Mouse (Mus musculus): ENCODE measurements around the gene Msmo1. TPM values are rescaled to one million over a fixed set of nuclear protein-coding genes. Genes with fewer than 3 reads are reported as not detected.

Msmo1 gene
- total RNA-seq (2021), result 100 to 1,000 TPM in 1 of 2 experiments, 10 to 100 TPM in 1; 98.9 to 101 TPM

DNA sequence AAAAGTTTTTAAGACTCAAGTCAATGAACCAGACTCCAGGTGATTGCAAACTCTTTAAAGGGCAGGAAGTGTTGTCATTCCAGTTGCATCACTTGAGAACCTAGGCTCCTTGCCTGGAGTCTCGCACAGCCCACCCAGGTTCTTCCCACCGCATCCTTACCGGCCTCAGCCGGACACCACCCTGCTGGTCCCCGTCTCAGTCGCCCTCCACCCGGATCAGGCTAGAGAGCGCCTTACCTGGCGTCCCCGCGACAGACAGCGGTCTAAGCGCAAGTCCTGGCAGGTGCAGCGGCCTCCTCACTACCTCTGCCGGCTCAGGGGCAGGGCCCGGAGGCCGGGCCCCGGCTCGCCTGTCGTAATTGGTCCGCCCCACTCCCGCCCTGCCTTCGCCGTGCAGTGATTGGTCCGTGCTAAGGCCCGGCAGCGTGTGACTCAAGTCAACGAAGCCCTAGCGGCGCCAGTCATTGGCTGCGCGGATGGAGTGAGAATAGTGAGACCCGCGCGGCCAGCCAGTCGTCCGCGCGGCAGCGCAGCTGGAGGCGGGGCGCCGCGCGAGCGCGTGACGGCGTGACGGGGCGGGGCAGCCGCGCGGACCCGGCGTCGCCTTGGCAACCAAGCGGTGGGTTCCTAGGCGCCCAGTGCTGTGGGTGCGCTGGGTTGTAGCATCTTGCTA, at the start of gene Msmo1:
Gene Msmo1 (minus strand): TSS at position 522 of the 673 bp plus-strand sequence.
- peak; percentile 82 to 92 for DNase-seq (ENCODE audit: extremely low spot score in 1 of 2, low spot score in 1 of 2)

DNA sequence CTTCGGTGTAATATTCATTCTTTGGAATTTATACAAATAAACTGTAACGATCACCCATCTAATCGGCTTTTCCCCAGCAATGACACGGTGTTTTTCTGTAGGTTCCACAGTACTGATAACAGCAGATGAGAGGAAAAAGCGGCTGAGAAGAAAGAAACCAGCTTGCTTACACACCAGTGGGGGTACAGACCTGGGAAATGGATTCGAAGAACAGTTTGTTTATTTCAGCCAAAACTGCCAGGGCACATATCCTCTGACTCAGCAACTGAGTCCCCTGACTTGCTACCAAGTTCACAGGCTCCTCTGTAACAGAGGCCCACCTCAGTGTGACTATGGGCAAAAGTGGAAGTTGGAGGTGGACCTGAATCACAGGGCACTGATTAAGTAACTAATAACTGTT, 48.4 kb upstream of the Msmo1 start:
- DNase-seq (ENCODE audit: extremely low spot score in 1 of 2, low spot score in 1 of 2), result no peak

DNA sequence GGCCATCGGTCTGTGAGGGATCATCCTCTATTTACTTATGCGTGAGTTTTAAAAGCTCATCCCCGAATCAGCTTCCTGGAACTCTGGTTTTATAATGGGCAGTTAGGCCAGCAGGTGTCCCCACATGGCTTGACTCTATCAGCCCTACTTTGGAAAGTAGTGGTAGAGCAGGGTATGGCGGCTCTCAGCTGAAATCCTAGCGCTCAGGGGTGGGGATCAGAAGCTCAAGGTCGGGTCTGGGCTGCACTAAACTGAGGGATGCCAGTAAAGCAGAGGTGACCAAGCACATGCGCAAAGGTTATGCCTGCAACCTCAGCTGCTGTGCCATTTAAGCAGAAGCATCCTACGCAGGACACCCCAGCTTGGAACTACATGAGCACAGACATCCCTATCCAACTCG, 44.3 kb upstream of the Msmo1 start:
- no peak for DNase-seq (ENCODE audit: extremely low spot score in 1 of 2, low spot score in 1 of 2)

DNA sequence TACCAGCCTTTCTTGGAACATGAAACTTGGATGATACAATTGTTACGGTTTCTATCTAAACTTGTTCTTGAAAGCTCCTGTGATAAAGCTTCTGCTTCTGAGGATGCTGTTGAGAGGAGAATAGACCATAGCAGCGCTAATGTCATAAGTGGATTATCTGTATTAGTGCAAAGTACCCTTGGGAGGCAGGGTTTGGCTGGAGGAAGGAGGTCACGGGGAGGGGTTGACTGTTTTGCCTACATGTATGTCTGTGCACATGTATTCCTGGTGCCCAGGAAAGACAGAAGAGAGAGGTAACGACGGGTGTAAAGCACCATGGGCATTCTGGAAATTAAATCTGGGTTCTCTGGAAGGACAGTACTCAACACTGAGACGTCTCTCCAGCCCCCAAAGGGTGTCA, 40.5 kb upstream of the Msmo1 start:
- no peak for DNase-seq (ENCODE audit: extremely low spot score in 1 of 2, low spot score in 1 of 2)

DNA sequence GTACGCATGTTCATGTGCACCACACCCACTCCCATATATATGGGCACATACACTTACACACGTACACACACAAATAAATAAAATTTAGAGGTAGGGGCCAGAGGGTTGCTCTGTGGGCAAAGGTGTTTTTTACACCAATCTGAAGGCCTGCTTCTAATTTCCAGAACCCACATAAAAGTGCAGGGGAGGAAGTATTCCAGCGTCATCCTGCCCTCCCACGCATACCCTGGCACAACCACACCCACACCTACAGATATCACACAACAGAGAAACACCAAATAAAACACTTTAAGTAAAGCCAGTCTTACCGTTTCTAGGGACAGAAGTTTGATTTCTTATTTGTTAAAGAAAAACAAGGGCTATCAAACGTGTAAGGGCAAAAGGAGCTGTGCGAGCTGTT, 37.2 kb upstream of the Msmo1 start:
- DNase-seq (ENCODE audit: extremely low spot score in 1 of 2, low spot score in 1 of 2), result no peak

DNA sequence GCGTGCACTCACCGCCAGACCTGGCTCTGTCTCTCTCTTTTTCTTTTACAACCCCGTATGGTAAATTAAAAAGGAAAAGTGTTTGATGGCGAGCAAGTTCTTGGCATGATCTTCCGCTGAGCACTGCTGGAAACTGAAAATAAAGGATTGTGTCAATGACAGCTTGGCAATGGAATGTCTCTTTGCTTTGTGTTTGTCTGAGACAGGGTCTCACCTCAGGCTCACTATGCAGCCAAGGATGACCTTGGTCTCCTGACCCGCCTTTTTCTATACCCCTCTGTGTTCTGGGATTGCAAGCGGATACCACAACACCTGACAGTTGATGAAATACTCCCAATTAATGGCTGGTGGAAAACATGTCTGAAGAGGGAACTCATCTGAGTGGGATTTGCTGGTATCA, 36.0 kb upstream of the Msmo1 start:
- no peak for DNase-seq (ENCODE audit: extremely low spot score in 1 of 2, low spot score in 1 of 2)

DNA sequence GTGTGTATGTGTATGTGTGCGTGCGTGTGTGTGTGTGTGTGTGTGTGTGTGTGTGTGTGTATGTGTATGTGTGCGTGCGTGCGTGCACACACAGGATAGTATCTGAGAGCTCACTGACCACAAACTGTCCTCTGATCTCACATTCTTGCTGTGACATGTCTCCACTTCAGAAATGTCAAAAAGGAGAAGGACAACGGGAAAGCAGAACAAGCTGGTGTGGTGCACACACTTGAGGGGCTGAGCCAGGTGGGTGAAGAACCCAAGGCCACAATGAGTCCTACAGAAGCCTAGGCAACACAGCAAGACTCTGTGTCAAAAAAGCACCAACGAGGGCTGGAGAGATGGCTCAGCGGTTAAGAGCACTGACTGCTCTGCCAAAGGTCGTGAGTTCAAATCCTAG, 35.1 kb upstream of the Msmo1 start:
- no peak for DNase-seq (ENCODE audit: extremely low spot score in 1 of 2, low spot score in 1 of 2)

DNA sequence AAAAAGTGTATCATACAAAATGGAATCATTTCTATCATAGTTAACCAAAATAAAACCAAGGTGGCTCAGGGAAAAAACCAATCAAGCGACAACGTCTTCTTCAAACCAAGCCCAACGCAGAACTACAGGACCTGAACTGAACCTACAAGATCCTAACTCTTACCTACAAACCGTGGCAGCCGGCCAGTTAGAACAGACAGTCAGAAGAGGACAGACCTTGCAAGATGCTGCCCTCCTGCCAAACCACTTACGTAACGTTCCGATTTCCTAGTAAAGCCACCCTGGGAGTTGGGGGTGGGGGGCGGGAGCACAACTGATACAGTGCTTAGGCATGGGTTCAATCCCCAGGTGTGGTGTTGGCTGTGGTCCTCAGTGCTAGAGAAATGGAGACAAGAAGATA, 33.5 kb upstream of the Msmo1 start:
- DNase-seq (ENCODE audit: extremely low spot score in 1 of 2, low spot score in 1 of 2), result no peak

DNA sequence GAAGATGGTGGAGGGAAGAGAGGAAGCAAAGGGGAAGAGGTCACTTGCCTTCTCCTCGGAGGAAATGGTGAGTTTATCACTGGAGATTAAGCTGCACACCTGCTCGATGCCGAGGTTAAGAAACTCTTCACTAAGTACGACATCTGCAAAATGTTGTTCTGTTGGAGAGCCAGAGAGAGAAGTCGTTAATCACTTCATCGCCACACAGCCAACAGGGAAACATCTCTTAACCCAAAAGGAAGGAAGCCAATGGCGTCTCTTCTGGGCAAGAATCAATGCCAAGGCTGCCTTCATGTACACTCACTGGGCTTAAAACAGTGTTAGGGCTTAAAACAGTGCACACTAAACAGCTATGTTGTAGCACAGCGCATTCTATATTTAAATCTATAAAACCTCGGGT, 30.5 kb upstream of the Msmo1 start:
- no peak for DNase-seq (ENCODE audit: extremely low spot score in 1 of 2, low spot score in 1 of 2)

DNA sequence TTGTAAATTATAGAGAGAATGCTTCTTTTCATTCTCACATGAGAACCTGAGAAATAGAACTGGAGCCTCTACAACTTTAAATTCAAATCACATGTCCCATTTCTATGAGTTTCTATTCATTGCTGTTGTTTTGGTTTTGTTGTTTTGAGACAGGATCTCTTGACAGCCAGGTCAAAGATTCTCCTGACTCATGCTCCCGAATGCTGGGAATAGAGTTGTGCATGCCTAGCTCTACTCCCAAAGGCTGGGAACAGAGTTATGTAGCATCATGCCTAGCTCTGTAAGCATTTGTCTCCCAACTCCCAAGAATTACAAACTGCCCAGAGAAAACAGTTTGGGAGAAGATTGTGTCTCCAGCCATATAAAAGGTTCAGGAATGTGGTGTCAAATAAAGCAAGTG, 29.2 kb upstream of the Msmo1 start:
- no peak for DNase-seq (ENCODE audit: extremely low spot score in 1 of 2, low spot score in 1 of 2)

DNA sequence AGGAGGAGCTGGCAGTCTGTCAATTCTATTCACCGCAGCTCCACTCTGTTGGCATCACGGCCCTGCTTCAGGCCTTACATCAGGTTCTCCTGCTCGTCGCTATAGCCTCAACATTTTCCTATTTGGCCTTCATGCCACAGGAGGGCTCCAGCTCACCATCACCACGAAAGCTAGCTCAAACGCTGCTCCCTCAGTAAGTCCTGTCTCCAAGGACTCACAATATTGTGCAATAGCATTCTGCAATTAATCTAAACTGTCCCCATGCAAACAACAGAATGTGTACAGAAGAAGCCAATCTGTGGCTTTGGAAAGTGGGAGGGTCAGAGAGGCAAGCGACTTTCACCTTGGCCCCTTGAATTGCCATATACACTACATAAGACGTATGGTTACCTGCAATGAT, 27.8 kb upstream of the Msmo1 start:
- DNase-seq (ENCODE audit: extremely low spot score in 1 of 2, low spot score in 1 of 2), result no peak

DNA sequence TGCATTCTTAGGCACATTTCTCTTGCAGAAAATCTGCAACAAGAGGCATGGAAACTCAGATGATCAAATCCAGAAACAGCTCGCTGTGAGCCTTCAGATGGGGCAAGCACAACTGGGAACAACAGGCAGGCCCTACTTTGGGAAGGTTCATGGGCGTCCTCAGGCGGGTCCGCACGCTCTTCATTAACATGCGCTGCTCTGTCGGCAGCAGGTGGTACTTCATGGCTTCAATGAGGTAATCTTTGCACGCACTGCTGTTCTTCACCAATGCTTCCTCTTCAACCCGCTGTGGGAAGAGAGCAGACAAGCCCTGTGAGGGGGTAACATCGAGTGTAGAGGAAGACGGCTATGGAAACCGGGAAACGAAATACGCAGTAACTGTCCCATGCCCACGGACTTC, 24.4 kb upstream of the Msmo1 start:
- DNase-seq (ENCODE audit: extremely low spot score in 1 of 2, low spot score in 1 of 2), result no peak

DNA sequence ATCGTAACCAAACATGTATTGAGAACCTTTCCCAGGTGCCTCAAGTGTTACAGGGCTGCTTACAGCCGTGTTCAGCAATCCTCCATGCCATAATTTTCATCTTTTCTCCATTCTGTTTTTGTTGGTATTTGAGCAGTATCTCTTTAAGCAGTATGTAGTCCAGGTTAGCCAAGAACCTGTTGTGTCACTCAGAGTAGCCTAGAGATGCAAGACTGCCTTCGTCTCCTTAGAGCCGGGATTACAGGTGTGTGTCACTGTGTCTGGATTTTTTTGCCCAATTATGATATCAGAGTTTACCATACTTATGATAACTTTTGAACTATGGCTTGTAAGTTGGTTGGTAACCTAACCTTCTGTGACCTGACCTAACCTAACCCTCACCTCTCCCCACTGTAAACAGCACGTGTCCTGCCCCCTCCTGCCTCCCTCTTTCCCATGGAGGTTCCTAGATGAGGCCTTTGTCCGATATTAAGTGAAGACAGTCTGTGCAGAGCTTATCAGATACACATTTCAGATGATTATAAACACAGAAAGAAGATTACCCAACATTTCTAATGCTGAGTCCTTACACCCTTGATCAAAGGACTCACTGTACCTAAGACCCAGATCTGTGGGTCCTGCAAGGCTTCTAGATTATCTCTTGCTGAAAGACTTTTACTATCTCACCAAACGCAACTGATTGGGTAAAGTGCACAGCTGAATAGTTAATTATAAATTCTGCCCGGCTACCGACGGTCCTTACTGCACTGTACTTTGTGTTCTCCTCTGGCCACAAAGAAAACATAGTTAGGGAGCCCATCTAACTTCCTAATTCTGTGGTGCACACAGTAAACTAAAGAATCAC, 12.8 kb upstream of the Msmo1 start:
- DNase-seq (ENCODE audit: extremely low spot score in 1 of 2, low spot score in 1 of 2), result no peak

DNA sequence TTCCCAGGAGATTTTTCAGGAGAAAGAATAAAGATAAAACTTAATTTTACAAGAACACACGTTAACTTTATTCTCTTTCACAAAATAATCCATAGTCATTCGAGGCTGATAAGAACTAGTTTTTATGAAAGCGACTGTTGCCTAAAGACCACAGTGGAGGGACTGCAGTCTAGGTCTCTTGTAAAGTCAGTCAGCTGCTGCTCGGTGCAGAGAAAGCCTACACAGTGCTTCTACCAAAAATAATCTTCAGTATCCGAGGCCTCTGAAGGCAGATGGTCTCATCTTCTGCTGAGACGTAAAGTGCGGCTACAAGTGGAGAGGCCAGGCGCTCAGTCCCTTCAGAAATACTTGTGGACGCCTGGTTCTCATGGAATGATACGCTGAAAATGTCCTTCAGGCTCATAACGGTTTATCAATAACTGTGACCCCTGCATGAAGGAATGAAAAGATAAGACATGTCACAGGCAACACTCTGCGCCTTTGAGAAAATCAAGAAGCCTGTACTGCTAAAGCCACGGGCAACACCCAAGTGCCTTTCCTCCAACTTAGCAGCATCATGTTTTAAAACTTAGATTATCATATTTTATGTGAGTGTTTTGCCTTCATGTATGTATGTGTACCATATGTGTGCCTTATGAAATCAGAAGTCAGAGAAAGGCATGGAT, 7.1 kb upstream of the Msmo1 start:
- no peak for DNase-seq (ENCODE audit: extremely low spot score in 1 of 2, low spot score in 1 of 2)

DNA sequence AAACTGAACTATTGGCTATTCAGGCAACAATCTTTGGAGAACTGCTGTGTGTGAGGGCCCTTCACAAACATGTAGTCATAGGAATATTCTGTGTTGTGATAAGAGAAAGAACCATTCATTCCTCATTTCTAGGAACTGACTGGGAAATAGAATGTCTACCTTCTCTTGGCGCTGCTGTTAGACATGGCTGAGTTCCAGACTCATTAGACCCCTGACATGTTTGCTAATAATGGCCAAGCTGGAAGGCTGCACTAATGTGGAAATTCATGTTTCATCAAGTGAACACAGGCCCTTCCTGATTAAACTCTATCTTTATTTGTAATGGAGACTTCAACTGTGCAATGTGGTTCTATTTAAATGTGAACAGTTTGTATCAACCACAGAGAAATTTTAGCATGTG, 5.3 kb upstream of the Msmo1 start:
- DNase-seq (ENCODE audit: extremely low spot score in 1 of 2, low spot score in 1 of 2), result no peak

DNA sequence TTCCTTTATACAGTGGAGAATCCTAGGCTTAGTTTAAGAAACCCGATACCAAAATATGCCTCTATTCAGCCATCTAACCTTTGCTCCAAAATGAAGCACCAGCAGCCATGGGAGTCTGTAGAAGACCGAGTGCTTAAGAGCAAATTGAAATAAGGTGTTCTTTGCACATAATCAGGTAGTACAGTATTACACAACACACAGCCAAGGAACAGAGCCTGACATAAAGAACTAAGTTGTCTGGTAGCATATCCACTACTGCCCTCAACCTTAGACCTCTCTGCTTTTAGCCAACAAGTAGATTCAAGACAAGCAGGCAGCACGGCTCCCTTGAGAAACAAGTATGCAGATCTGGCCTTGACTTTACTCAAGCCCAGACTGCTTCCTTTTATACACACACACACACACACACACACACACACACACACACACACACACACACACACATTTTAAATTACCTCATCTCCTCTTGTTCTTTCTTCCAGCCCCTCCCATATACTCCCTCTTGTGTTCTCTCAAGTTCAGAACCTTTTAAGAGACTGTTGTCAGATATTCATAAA, 3.3 kb upstream of the Msmo1 start:
- no peak for DNase-seq (ENCODE audit: extremely low spot score in 1 of 2, low spot score in 1 of 2)

DNA sequence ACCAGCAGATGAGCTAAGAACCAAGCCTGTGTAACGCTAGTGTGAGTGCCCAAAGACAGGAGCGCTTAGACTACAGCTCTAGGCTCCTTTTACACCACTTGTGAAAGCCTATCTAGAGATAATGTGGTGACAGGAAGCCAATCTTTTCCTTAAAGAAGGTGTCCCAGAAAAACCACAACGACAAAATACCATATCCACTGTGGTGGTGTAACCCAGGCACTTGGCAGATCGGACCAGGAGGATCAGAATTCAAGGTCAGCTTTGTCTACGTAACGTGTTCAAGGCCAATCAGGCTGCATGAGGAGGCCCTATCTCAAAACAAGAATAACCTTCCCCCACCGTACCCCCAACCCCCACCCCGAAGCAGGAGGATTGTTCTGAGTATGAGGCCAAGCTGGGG, 1.6 kb upstream of the Msmo1 start:
- no peak for DNase-seq (ENCODE audit: extremely low spot score in 1 of 2, low spot score in 1 of 2)

DNA sequence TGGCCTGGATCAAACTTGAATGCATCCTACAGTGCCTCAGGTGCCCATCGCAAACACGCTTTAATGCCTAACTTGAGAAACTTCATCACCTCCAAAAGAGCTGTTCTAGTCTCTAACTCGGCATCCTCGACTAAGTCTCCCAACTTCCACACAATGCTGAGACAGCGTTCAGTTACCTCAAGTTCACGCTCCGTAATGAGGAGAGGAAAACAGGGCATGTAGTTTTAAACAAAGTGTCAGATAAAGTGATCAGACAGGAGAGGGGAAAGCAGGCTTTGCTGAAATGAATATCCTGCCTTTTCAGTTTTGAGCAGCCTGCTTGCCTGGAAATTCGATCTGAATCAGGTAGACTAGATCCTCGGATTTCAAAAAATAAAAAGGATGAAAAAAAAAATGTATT, 996 bp downstream of the Msmo1 start:
- no peak for DNase-seq (ENCODE audit: extremely low spot score in 1 of 2, low spot score in 1 of 2)

DNA sequence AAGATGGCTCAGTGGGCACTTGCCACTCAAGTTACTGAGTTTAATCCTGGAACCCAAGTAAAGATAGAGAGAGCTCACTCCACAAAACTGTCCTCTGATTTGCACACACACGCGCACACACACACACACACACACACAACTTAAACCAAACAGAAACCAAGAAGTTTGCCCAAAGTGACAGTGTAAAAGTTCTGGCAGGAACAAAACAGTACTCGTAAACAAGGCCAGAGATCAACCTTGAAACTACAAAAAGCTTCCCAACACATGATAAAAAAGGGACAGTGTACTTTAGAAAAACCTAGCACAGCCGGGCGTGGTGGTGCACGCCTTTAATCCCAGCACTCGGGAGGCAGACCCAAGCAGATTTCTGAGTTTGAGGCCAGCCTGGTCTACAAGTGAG, 5.4 kb downstream of the Msmo1 start:
- DNase-seq (ENCODE audit: extremely low spot score in 1 of 2, low spot score in 1 of 2), result no peak

DNA sequence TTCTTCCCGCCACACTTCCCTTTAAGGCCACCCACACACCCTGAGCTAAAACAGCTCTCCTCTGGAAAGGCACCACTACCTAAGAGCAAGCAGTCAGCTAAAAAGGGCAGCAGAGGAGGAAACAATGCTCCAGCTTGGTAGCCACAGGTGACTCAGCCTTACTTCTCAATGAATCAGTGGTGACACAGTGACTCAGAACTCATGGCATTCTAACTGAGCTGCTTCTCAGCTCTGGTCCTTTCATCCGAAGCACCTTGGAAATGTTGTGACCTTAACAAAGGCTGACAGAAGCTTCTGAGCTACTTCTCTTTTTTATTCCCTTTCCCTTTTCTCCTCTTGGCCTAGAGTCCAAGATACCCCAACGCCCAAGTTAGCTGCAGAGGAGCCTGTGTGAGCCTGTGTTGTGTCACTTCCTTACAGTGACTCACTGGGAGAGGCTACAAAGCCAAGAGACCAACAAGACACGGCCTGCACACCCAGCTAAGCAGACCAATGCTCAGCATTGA, 7.3 kb downstream of the Msmo1 start:
- no peak for DNase-seq (ENCODE audit: extremely low spot score in 1 of 2, low spot score in 1 of 2)

DNA sequence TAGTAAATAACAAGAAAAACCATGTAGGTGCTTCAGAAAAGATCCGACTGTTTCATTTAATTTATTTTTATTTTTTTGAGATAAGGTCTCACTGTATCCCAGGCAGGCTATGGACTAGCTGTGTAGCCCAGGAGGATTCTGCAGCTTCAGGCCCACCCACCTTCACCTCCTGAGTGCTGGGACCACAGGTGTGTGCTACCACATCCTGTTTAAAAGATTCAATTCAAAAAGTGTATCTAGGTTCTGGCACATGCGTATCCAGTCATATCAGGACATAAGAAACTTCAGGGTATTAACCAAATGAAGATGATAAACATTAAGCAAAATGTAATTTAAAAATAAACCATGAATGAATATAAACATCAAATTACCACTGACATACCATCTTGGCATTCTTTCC, 10.4 kb downstream of the Msmo1 start:
- no peak for DNase-seq (ENCODE audit: extremely low spot score in 1 of 2, low spot score in 1 of 2)

Data from layer of hippocampus, postnatal 25 days (tissue).